Mouse (Mus musculus) adrenal gland (tissue): ENCODE results near the gene Jhy.

Experiments used
- intact Hi-C: fragments of 180-260 bp; cut with DNase I; formaldehyde crosslinking; loops from one replicate; pipeline ENCODE4 v1.15.1; 2025

The Jhy gene

GRCm38 (mm10) chr9:40858461-40859160 is 105.3 kb downstream of the Jhy start:
- intact Hi-C loops, result no loop called here

- intact Hi-C loops, result no loop called here
Measured at GRCm38 (mm10) chr9:40851515-40851914, 112.4 kb downstream of the Jhy start.
